Mouse (Mus musculus): ENCODE results near the gene BC003965. TPM values are rescaled to one million over a fixed set of nuclear protein-coding genes. Genes with fewer than 3 reads are reported as not detected.

BC003965 gene
- 1 to 10 TPM; 5.0 to 6.3 TPM for total RNA-seq (2023)

GRCm38 (mm10) chr17:25184129-25184691, at the start of gene BC003965:
TSS of gene BC003965 (plus strand) at chr17:25184554.

GRCm38 (mm10) chr17:25162161-25162560, 22.2 kb upstream of the BC003965 start, which contains the start of gene Ccdc154:
TSS of gene Ccdc154 (plus strand) at chr17:25162461.

DNA sequence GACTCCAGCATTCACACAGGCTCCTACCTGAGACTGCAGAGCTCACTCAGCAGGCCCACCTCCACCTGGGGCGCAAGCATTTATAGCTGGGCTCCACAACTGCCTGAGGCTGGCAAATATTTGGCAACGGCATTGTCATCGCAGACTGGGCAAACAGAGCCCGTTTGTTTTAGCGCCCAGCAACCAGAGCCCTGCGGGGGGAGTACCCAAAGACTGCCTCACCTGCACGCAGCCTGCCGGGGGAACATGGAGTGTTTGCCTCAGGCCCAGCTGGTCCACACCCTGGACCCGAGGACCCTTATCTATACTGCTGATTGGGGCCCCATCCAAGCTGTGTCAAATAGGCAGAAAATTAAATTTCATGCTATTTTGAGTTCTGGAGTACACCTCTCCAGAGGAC, 8.9 kb upstream of the BC003965 start, which contains the start of gene Gm38655:
TSS of gene Gm38655 (minus strand) at position 61 of the 400 bp plus-strand sequence.

GRCm38 (mm10) chr17:25188150-25189031, 4.0 kb downstream of the BC003965 start, which contains the start of gene Unkl:
TSS of gene Unkl (plus strand) at chr17:25188397.

Other genes starting within 250 kb of the BC003965 start
- 10 to 100 TPM; 64.6 to 76.0 TPM for gene Mapk8ip3, start 247.6 kb upstream of the BC003965 start, total RNA-seq (2023)
- gene Jpt2, start 223.9 kb upstream of the BC003965 start, total RNA-seq (2023) = 10 to 100 TPM; 37.2 to 45.7 TPM
- gene Cramp1l, start 168.8 kb upstream of the BC003965 start, total RNA-seq (2023) = 10 to 100 TPM; 29.9 to 30.6 TPM
- gene Ift140, start 168.5 kb upstream of the BC003965 start, total RNA-seq (2023) = 10 to 100 TPM; 15.6 to 16.4 TPM
- gene Tmem204, start 101.0 kb upstream of the BC003965 start, total RNA-seq (2023) = not detected
- 10 to 100 TPM in 1 of 2 experiments, 1 to 10 TPM in 1; 7.8 to 11.1 TPM for gene Telo2, start 68.6 kb upstream of the BC003965 start, total RNA-seq (2023)
- gene Ptx4, start 63.8 kb upstream of the BC003965 start, total RNA-seq (2023) = not detected
- 10 to 100 TPM; 28.9 to 29.5 TPM for gene Clcn7, start 51.2 kb upstream of the BC003965 start, total RNA-seq (2023)
- under 1 TPM in 1 of 2 experiments, not detected in 1; 0.18 TPM for gene Ccdc154, start 22.1 kb upstream of the BC003965 start, total RNA-seq (2023)
- gene Gm38655, start 9.1 kb upstream of the BC003965 start, total RNA-seq (2023) = not detected
- gene Unkl, start 3.8 kb downstream of the BC003965 start, total RNA-seq (2023) = 10 to 100 TPM; 27.2 to 27.7 TPM
- gene Gnptg, start 55.6 kb downstream of the BC003965 start, total RNA-seq (2023) = 10 to 100 TPM; 14.9 to 15.5 TPM
- gene Tsr3, start 55.6 kb downstream of the BC003965 start, total RNA-seq (2023) = 1 to 10 TPM; 5.6 to 7.5 TPM
- gene Baiap3, start 71.8 kb downstream of the BC003965 start, total RNA-seq (2023) = 1 to 10 TPM; 3.4 to 6.4 TPM
- gene Ube2i, start 90.1 kb downstream of the BC003965 start, total RNA-seq (2023) = 100 to 1,000 TPM; 213 to 248 TPM
- 100 to 1,000 TPM; 120 to 214 TPM for gene Prss34, start 113.8 kb downstream of the BC003965 start, total RNA-seq (2023)
- under 1 TPM in 1 of 2 experiments, not detected in 1; 0.42 TPM for gene Prss28, start 124.1 kb downstream of the BC003965 start, total RNA-seq (2023)
- not detected for gene Prss29, start 134.1 kb downstream of the BC003965 start, total RNA-seq (2023)
- gene Tpsab1, start 161.0 kb downstream of the BC003965 start, total RNA-seq (2023) = not detected
- gene Tpsb2, start 181.8 kb downstream of the BC003965 start, total RNA-seq (2023) = not detected
- not detected for gene Tpsg1, start 184.7 kb downstream of the BC003965 start, total RNA-seq (2023)
- gene Cacna1h, start 249.2 kb downstream of the BC003965 start, total RNA-seq (2023) = 1 to 10 TPM in 1 of 2 experiments, under 1 TPM in 1; 0.64 to 2.4 TPM

Data from neutrophil, adult 59 days (primary cell).